Mouse (Mus musculus) heart, adult 2 months (tissue): ENCODE measurements around the gene Tubg2.

ENCODE experiments used
- CTCF ChIP-seq: fragments of 200-600 bp; IDR thresholded peaks from 2 replicates; pipeline ENCODE4 v1.8.1; 2022; ENCODE audit warnings: antibody characterized with exemption, mild to moderate bottlenecking, moderate library complexity
- EP300 ChIP-seq: fragments of 200-500 bp; IDR thresholded peaks from 2 replicates; pipeline ENCODE4 v1.6.1; 2011; ENCODE audit warnings: low read depth, low read length, control low read depth; ENCODE audit not compliant: insufficient read depth

DNA sequence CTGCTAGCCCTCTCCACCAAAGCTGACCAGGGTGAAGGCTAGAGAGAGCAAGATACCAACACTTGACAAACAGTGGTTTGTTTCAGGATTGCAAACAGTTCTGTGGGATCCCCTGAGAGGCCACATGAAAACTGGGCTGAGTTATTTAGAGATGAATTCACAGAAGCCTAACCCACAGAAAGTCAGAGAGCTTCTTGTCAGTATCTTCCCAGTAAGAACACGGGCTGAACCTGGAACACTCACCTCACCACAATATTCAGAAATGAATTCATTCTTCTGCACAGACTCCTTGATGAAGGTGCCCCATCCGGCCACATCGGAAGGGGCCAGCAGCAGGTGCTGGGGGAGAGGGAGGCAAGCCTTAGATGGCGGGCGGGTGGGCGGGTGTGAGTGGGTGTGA, 38.9 kb downstream of the Tubg2 start:
- TF ChIP-seq CTCF = no peak
- TF ChIP-seq EP300 = no peak
